Mouse (Mus musculus) kidney, embryonic 14.5 days (tissue): Measurements from ENCODE around the gene Ctnnd2. TPM values are rescaled to one million over a fixed set of nuclear protein-coding genes. Genes with fewer than 3 reads are reported as not detected.

Experiments used
- ATAC-seq: fragments of 200-750 bp; cut with Nextera tagmentation; 2 replicates; pipeline ENCODE4 v1.8.0; 2017; ENCODE audit warnings: moderate number of reproducible peaks, mild to moderate bottlenecking, moderate TSS enrichment, moderate library complexity; ENCODE audit not compliant: low FRiP score, low TSS enrichment
- H3K27ac ChIP-seq: fragments of 300-500 bp; sonication (generic); 2 replicates; pipeline ENCODE4 v1.5.1; 2014; ENCODE audit warnings: low read depth, mild to moderate bottlenecking, low read length, moderate library complexity, mixed read lengths
- H3K27me3 ChIP-seq: fragments of 300-500 bp; sonication (generic); 2 replicates; pipeline ENCODE4 v1.6.1; 2014; ENCODE audit warnings: mild to moderate bottlenecking, low read length; ENCODE audit not compliant: control insufficient read depth, insufficient read depth
- H3K36me3 ChIP-seq: fragments of 300-500 bp; sonication (generic); 2 replicates; pipeline ENCODE4 v1.6.1; 2014; ENCODE audit warnings: low read length, mixed read lengths; ENCODE audit not compliant: control insufficient read depth, insufficient read depth
- H3K4me1 ChIP-seq: fragments of 300-500 bp; sonication (generic); 2 replicates; pipeline ENCODE4 v1.6.1; 2014; ENCODE audit warnings: low read length, mixed read lengths; ENCODE audit not compliant: control insufficient read depth, insufficient read depth
- H3K4me2 ChIP-seq: fragments of 300-500 bp; sonication (generic); replicated peaks from 2 replicates; pipeline ENCODE4 v1.6.1; 2014; ENCODE audit warnings: low read depth, mild to moderate bottlenecking, low read length
- H3K4me3 ChIP-seq: fragments of 300-500 bp; sonication (generic); 2 replicates; pipeline ENCODE4 v1.5.1; 2014; ENCODE audit warnings: mild to moderate bottlenecking, low read length
- H3K9ac ChIP-seq: fragments of 300-500 bp; sonication (generic); 2 replicates; pipeline ENCODE4 v1.6.1; 2014; ENCODE audit warnings: low read depth, mild to moderate bottlenecking, low read length, moderate library complexity
- H3K9me3 ChIP-seq: fragments of 300-500 bp; sonication (generic); 2 replicates; pipeline ENCODE4 v1.6.1; 2016; ENCODE audit warnings: low read length; ENCODE audit not compliant: control insufficient read depth
- WGBS: fragments of 180-500 bp; shearing (Covaris S2); extraction: QIAGEN DNeasy Blood & Tissue Kit; methylation state at CpG from one replicate; pipeline ENCODE4 v1.1.7; 2014; 5-methylcytosine and 5-hydroxymethylcytosine counted together
- polyA plus RNA-seq: library from polyadenylated mRNA; unstranded; fragments of >200 nt; fragmentation: Nextera tagmentation; extraction: Ambion mirVana; gene quantifications from 2 replicates; pipeline ENCODE4 v1.2.1, GENCODE M21; 2014

Ctnnd2 gene
- polyA plus RNA-seq, 1 experiment from 2014 or later, result 4.6 TPM

DNA sequence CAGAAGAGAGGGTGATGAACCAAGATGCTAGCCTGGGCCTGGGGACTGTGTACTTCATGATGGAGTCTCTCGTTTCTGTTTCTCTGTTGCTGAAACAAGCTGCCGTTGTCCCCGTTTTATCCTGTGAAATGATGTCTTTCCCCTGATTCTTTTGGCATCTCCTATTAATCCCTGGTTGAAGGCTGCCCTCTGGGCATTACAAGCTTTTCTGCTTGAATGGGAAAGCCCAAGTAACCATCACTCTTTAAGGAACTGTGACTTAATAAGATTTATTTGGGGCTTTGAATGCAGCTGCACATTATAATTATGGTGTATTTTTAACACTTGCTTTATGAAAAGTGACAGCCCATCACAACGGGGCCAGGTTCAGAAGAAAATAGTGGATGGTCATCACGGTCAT lies 40.4 kb downstream of the Ctnnd2 start:
- 77% methylated on average over 5 of the region's 5 CpGs for WGBS
- H3K27me3 ChIP-seq, result no peaks in the 10 kb centered on the region
- no peak for ATAC-seq

DNA sequence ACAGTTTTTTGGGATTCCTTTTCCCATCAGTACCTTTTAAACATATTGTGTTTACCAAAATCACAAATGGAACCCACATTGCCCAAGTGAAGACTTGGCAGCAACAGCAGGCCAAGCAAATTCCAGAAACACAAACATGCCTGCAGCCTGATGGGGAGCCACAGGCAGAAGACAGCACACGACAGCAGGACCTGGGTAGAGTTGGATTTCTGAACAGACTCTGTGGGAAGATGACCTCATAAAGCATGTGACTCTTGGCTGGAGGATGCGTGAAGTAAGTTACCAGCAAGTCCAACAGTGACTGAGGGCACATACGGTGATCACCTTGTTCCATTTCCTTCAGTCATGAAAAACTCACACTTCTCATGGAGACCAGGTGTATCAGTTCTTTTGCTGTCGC lies 43.5 kb downstream of the Ctnnd2 start:
- Histone ChIP-seq H3K27ac (no peak overlapping the region), H3K27me3 (no peaks in the 10 kb centered on the region), H3K36me3 (no peaks in the 10 kb centered on the region), H3K4me2 (no peak overlapping the region), H3K9ac (no peak overlapping the region), H3K9me3 (no peaks in the 10 kb centered on the region), H3K4me3 (no peak overlapping the region), H3K4me1 (no peaks in the 10 kb centered on the region; the same call in 1 of the 2 replicates)
- no peak for ATAC-seq
- 84% methylated on average over 4 of the region's 4 CpGs for WGBS

More for the DNA sequence above, 40.4 kb downstream of the Ctnnd2 start:
- Histone ChIP-seq H3K27ac (no peak overlapping the region), H3K4me2 (no peak overlapping the region), H3K9me3 (no peaks in the 10 kb centered on the region), H3K4me1 (no peaks in the 10 kb centered on the region; the same call in 1 of the 2 replicates), H3K36me3 (no peaks in the 10 kb centered on the region), H3K9ac (no peak overlapping the region), H3K4me3 (no peak overlapping the region)

DNA sequence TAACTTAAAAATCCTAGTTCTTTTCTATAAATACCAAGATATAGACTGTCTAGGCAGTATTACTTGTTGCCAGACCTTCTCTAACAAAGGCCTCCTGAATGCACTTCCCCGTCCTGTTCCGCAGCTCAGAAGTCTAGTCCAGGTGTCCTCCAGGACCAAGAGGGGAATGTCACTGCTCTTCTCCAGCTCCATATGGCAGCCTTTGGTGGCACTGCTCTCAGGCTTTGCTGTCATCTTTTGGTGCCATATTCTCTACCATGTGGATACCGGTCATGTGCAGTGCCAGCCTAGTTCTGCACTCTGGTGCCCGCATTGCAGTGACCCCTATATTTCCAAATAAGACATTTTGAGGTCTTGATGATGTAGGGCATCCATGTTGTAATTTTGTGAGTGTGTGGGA lies 56.7 kb downstream of the Ctnnd2 start:
- WGBS, result 94% methylated on average over 4 of the region's 4 CpGs
- no peak overlapping the region for H3K4me2 ChIP-seq
- no peak overlapping the region for H3K27ac ChIP-seq
- no peak overlapping the region for H3K4me3 ChIP-seq
- H3K4me1 ChIP-seq, result no peaks in the 10 kb centered on the region
- no peak for ATAC-seq
- H3K27me3 ChIP-seq, result no peaks in the 10 kb centered on the region
- H3K36me3 ChIP-seq, result no peaks in the 10 kb centered on the region
- H3K9me3 ChIP-seq, result no peaks in the 10 kb centered on the region
- no peak overlapping the region for H3K9ac ChIP-seq

DNA sequence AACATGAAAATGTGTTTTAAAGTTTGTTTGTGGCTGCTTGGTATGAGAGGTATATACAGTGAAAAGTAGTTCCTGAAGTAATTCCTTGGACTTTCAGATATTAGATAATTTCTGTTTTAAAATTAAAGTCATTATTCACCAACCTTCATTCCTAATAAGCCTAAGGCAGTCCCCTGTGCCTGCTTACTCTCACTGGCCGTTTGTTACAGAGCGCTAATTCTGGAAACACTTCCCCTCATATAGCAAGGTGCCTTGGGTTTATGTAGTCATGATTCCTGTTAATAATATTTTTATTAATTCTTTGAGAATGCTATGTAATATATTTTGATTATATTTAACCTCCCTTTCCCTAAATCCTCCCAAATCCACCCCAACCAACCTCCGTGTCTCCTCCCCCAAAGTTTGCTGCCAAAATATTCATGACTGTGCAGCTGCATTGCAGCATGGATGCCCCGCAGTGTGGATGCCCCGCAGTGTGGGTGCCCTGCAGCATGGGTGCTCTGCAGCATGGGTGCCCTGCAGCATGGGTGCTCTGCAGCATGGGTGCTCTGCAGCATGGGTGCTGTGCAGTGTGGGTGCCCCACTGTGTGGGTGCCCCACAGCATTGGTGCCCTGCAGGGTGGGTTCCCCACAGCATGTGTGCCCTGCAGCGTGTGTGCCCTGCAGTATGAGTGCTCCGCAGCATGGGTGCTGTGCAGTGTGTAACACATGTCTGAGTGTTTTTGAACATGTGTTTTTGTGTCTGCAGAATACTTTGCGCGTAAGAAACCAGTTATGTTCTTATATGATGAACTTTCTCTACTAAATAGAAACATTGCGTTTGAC lies 63.0 kb downstream of the Ctnnd2 start:
- H3K27me3 ChIP-seq, result no peaks in the 10 kb centered on the region
- no peak overlapping the region for H3K4me2 ChIP-seq
- no peak overlapping the region for H3K9ac ChIP-seq
- H3K27ac ChIP-seq, result no peak overlapping the region
- 90% methylated on average over 10 of the region's 10 CpGs for WGBS
- H3K4me1 ChIP-seq, result no peaks in the 10 kb centered on the region
- no peak overlapping the region for H3K4me3 ChIP-seq
- ATAC-seq, result no peak
- H3K36me3 ChIP-seq, result no peaks in the 10 kb centered on the region
- no peaks in the 10 kb centered on the region for H3K9me3 ChIP-seq

DNA sequence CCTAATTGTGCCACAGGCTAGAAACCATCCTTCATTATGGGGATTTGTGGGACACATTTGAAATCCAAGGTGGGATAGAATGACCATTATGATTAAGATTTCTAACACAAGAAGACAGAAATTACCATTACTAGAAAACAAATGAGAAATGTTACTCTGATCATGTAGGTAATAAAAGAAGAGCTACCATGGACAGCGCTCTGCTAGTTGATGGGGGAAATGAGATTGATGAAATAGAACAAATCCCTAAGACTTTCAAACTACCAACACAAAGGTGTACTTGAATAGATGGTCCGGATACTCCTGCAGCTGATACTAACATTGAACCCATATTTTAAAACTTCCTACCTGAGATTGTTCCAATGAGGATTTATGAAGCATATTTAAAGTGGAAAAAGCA lies 68.5 kb downstream of the Ctnnd2 start:
- no peak for ATAC-seq
- WGBS, result 84% methylated on average over 2 of the region's 2 CpGs

DNA sequence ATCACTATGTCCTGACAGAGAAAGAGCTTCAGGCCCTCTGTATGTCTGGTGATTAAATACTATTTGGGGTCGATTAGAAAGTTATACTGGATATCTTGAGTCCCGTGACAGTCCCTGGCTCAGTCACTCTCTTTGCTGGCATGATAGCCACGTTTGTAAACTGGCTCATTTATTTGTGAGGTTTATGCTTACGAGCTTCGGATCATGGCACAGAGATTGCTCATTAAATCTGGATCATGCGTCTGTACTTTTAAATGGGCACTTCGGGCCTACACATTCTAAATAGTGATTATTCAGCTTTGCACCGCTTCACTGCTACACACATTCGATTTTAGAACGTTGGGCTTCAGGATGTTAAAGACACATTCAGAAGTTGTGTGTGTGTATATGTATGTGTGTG lies 96.4 kb downstream of the Ctnnd2 start:
- Histone ChIP-seq H3K4me1 (no peaks in the 10 kb centered on the region), H3K4me2 (no peak overlapping the region), H3K36me3 (no peaks in the 10 kb centered on the region), H3K9ac (no peak overlapping the region), H3K27ac (no peak overlapping the region), H3K9me3 (no peaks in the 10 kb centered on the region), H3K4me3 (no peak overlapping the region), H3K27me3 (no peaks in the 10 kb centered on the region)
- 89% methylated on average over 10 of the region's 10 CpGs for WGBS
- ATAC-seq, result no peak

More for the DNA sequence above, 68.5 kb downstream of the Ctnnd2 start:
- H3K27me3 ChIP-seq, result no peaks in the 10 kb centered on the region
- no peak overlapping the region for H3K9ac ChIP-seq
- H3K4me1 ChIP-seq, result no peaks in the 10 kb centered on the region
- H3K36me3 ChIP-seq, result no peaks in the 10 kb centered on the region
- no peak overlapping the region for H3K4me2 ChIP-seq
- no peak overlapping the region for H3K27ac ChIP-seq
- no peaks in the 10 kb centered on the region for H3K9me3 ChIP-seq
- no peak overlapping the region for H3K4me3 ChIP-seq

DNA sequence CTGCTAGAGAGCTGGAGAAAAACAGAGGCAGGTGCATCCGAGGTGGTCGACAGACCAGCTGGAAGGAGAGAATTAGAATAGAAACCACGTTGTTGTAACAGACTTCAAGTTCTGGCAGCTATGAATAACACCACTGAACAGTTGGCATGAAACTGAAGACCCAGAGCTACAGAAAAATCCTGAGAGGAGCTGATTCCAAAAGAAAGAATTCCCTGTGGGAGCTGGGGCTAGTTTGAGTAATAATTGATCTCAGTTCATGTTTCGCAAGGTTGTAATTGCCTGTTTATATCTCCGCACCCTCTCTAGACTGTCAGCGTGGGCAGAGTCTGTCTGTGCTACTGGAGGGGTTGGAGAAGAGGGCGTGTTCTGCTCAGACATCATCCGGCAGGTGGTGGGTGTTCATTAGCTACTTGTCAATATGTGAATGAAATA lies 98.8 kb downstream of the Ctnnd2 start:
- ATAC-seq, result no peak
- Histone ChIP-seq H3K4me3 (no peak overlapping the region), H3K36me3 (no peaks in the 10 kb centered on the region), H3K27me3 (no peaks in the 10 kb centered on the region), H3K9ac (no peak overlapping the region), H3K4me2 (no peak overlapping the region), H3K4me1 (no peaks in the 10 kb centered on the region), H3K9me3 (no peaks in the 10 kb centered on the region), H3K27ac (no peak overlapping the region)
- 80% methylated on average over 8 of the region's 8 CpGs for WGBS

DNA sequence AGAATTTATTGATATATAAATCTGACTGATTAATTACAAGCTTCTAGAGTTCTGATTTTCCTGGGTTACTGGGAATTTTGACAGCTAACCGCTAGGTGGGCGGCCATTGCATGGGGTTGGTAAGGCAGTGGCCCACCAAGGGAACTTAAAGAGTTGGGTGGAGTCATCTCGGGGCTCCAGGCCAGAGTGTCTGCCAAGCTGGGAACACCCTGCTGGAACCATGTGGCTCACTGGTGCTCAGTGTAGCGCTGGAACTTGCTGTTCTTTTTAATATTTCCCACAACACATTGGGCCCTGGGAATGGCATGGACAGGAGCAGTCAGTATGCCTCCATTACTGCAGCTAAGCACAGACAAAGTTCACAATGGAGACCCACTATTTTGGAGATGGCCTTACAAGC lies 99.9 kb downstream of the Ctnnd2 start:
- Histone ChIP-seq H3K4me1 (no peaks in the 10 kb centered on the region), H3K27me3 (no peaks in the 10 kb centered on the region), H3K9me3 (no peaks in the 10 kb centered on the region), H3K9ac (no peak overlapping the region), H3K4me3 (no peak overlapping the region), H3K36me3 (no peaks in the 10 kb centered on the region), H3K4me2 (no peak overlapping the region), H3K27ac (no peak overlapping the region)
- no peak for ATAC-seq
- WGBS, result 88% methylated on average over 4 of the region's 4 CpGs

DNA sequence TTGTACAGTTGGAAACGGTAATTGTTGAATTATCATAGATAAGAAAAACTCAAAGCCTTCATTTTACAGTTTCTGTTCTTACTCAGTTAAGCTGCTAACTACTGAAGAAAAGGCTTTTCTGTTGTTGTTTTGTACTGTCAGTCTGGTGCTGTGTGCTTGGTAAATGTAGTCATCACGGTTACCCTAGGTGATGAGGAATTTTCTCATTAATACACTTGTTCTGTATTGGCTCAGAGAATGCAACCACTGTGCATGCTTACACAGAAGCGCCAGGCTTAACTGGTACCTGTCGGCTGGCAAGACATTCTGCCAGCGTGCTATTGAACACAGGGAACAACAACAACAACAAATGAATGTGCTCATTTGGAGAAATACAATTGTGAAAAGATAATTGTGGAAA lies 103.3 kb downstream of the Ctnnd2 start:
- no peaks in the 10 kb centered on the region for H3K9me3 ChIP-seq
- no peak for ATAC-seq
- no peak overlapping the region for H3K4me3 ChIP-seq
- H3K27ac ChIP-seq, result no peak overlapping the region
- no peaks in the 10 kb centered on the region for H3K4me1 ChIP-seq
- no peak overlapping the region for H3K9ac ChIP-seq
- H3K27me3 ChIP-seq, result no peaks in the 10 kb centered on the region
- WGBS, result 96% methylated on average over 5 of the region's 5 CpGs
- no peak overlapping the region for H3K4me2 ChIP-seq
- no peaks in the 10 kb centered on the region for H3K36me3 ChIP-seq
